Mouse (Mus musculus) E14TG2a.4 (cell line): ENCODE results near the gene Psmb4.

Experiments
- CTCF ChIP-seq: conservative IDR thresholded peaks from 2 replicates; pipeline ENCODE4 v1.5.1; 2014; ENCODE audit warnings: low read length
- NANOG ChIP-seq: IDR thresholded peaks from 2 replicates; pipeline ENCODE4 v1.6.1; 2014; ENCODE audit warnings: borderline replicate concordance, low read length, mixed read lengths
- POU5F1 ChIP-seq: IDR thresholded peaks from 2 replicates; pipeline ENCODE4 v1.6.1; 2014; ENCODE audit warnings: low read length, borderline replicate concordance

- no peak for TF ChIP-seq NANOG
- TF ChIP-seq CTCF, result no peak
- TF ChIP-seq POU5F1, result no peak
Measured at GRCm38 (mm10) chr3:94847382-94847781, 39.4 kb downstream of the Psmb4 start.
